Mouse (Mus musculus): Measurements from ENCODE around the gene Glipr1. TPM values are rescaled to one million over a fixed set of nuclear protein-coding genes. Genes with fewer than 3 reads are reported as not detected.

Gene Glipr1
- total and polyA plus RNA-seq, 3 experiments: 0.94 to 2.1 (median 1.2) TPM

GRCm38 (mm10) chr10:111996549-111996904, 5.9 kb downstream of the Glipr1 start:
- Histone ChIP-seq H3K36me3 (ENCODE audit: control insufficient read depth, insufficient read depth, low read length) (no peaks in the 10 kb centered on the region), H3K27ac (no peak overlapping the region), H3K79me2 (replicated peaks; ENCODE audit: control insufficient read depth, insufficient read depth, low read length) (no peaks in the 10 kb centered on the region), H3K4me1 (ENCODE audit: control insufficient read depth, insufficient read depth, low read length) (no peaks in the 10 kb centered on the region), H3K9ac (ENCODE audit: low read depth, low read length) (no peak overlapping the region), H3K4me3 (no peak overlapping the region), H3K27me3 (ENCODE audit: control insufficient read depth, insufficient read depth, low read length) (no peaks in the 10 kb centered on the region)
- DNase-seq: no peak
- intact Hi-C loops (cut with DNase I): no loop called here
- WGBS: 85% methylated on average over 7 of the region's 7 CpGs
- TF ChIP-seq POLR2A (IDR thresholded peaks at IDR 0.05; ENCODE audit: insufficient read depth, low read depth, low read length) (no peak), EP300 (IDR thresholded peaks at IDR 0.05; ENCODE audit: insufficient read depth, low read depth, low read length) (no peak), CTCF (IDR thresholded peaks at IDR 0.05) (no peak)

- Histone ChIP-seq H3K27me3 (ENCODE audit: control insufficient read depth, insufficient read depth, low read length) (no peaks in the 10 kb centered on the region), H3K4me3 (no peak overlapping the region), H3K9ac (ENCODE audit: low read depth, low read length) (no peak overlapping the region), H3K79me2 (replicated peaks; ENCODE audit: control insufficient read depth, insufficient read depth, low read length) (no peaks in the 10 kb centered on the region), H3K36me3 (ENCODE audit: control insufficient read depth, insufficient read depth, low read length) (no peaks in the 10 kb centered on the region), H3K27ac (no peak overlapping the region), H3K4me1 (ENCODE audit: control insufficient read depth, insufficient read depth, low read length) (no peaks in the 10 kb centered on the region)
- WGBS: 86% methylated on average over 11 of the region's 11 CpGs
- DNase-seq: no peak
- TF ChIP-seq EP300 (IDR thresholded peaks at IDR 0.05; ENCODE audit: insufficient read depth, low read depth, low read length): no peak
- intact Hi-C loops (cut with DNase I): no loop called here
Observed at GRCm38 (mm10) chr10:111995803-111996548, 6.5 kb downstream of the Glipr1 start.

- no peak for DNase-seq
- Histone ChIP-seq H3K27ac (no peak overlapping the region), H3K36me3 (ENCODE audit: control insufficient read depth, insufficient read depth, low read length) (peaks cover 2% of the 10 kb centered on the region; the same call in 1 of the 2 replicates), H3K79me2 (replicated peaks; ENCODE audit: control insufficient read depth, insufficient read depth, low read length) (no peaks in the 10 kb centered on the region), H3K9ac (ENCODE audit: low read depth, low read length) (no peak overlapping the region), H3K4me3 (no peak overlapping the region), H3K27me3 (ENCODE audit: control insufficient read depth, insufficient read depth, low read length) (no peaks in the 10 kb centered on the region), H3K4me1 (ENCODE audit: control insufficient read depth, insufficient read depth, low read length) (no peaks in the 10 kb centered on the region)
- intact Hi-C loops (cut with DNase I): no loop called here
- TF ChIP-seq POLR2A (IDR thresholded peaks at IDR 0.05; ENCODE audit: insufficient read depth, low read depth, low read length) (no peak), EP300 (IDR thresholded peaks at IDR 0.05; ENCODE audit: insufficient read depth, low read depth, low read length) (no peak), CTCF (IDR thresholded peaks at IDR 0.05) (no peak)
- WGBS: 87% methylated on average over 6 of the region's 6 CpGs
Observed at GRCm38 (mm10) chr10:111986453-111986852, 16.0 kb downstream of the Glipr1 start.

GRCm38 (mm10) chr10:111983070-111983469, 19.4 kb downstream of the Glipr1 start:
- Histone ChIP-seq H3K4me3 (no peak overlapping the region), H3K79me2 (replicated peaks; ENCODE audit: control insufficient read depth, insufficient read depth, low read length) (0 out of 2 replicates have a peak, but pooled peaks cover 2% of the 10 kb centered on the region), H3K4me1 (ENCODE audit: control insufficient read depth, insufficient read depth, low read length) (no peaks in the 10 kb centered on the region), H3K27me3 (ENCODE audit: control insufficient read depth, insufficient read depth, low read length) (no peaks in the 10 kb centered on the region), H3K9ac (ENCODE audit: low read depth, low read length) (no peak overlapping the region), H3K36me3 (ENCODE audit: control insufficient read depth, insufficient read depth, low read length) (peaks cover 2% of the 10 kb centered on the region; the same call in 1 of the 2 replicates), H3K27ac (no peak overlapping the region)
- no peak for DNase-seq
- 91% methylated on average over 5 of the region's 5 CpGs for WGBS
- TF ChIP-seq POLR2A (IDR thresholded peaks at IDR 0.05; ENCODE audit: insufficient read depth, low read depth, low read length): no peak
- TF ChIP-seq EP300 (IDR thresholded peaks at IDR 0.05; ENCODE audit: insufficient read depth, low read depth, low read length): no peak
- no peak for TF ChIP-seq CTCF (IDR thresholded peaks at IDR 0.05)
- intact Hi-C loops (cut with DNase I): no loop called here

GRCm38 (mm10) chr10:111977584-111977983, 24.8 kb downstream of the Glipr1 start:
- Histone ChIP-seq H3K9ac (ENCODE audit: low read depth, low read length) (no peak overlapping the region), H3K79me2 (replicated peaks; ENCODE audit: control insufficient read depth, insufficient read depth, low read length) (peaks cover 2% of the 10 kb centered on the region; the same call in 1 of the 2 replicates), H3K4me1 (ENCODE audit: control insufficient read depth, insufficient read depth, low read length) (no peaks in the 10 kb centered on the region), H3K27ac (no peak overlapping the region), H3K36me3 (ENCODE audit: control insufficient read depth, insufficient read depth, low read length) (peaks cover 3% of the 10 kb centered on the region), H3K27me3 (ENCODE audit: control insufficient read depth, insufficient read depth, low read length) (no peaks in the 10 kb centered on the region), H3K4me3 (no peak overlapping the region)
- TF ChIP-seq EP300 (IDR thresholded peaks at IDR 0.05; ENCODE audit: insufficient read depth, low read depth, low read length) (no peak), POLR2A (IDR thresholded peaks at IDR 0.05; ENCODE audit: insufficient read depth, low read depth, low read length) (no peak), CTCF (IDR thresholded peaks at IDR 0.05) (peak; percentile 94; the same call in 1 of the 2 replicates)
- WGBS: 29% methylated on average over 5 of the region's 5 CpGs
- intact Hi-C loops (cut with DNase I): loop anchor here (2.0 kb wide), 1 partner anchor 129 kb away; no protein-coding TSS in a partner anchor
- peak; percentile 56 to 69 for DNase-seq

Measured in heart, adult 2 months (tissue).